Mouse (Mus musculus) layer of hippocampus, postnatal 25 days (tissue): ENCODE data around the gene Camta1. TPM values are rescaled to one million over a fixed set of nuclear protein-coding genes. Genes with fewer than 3 reads are reported as not detected.

ENCODE experiments used
- DNase-seq, 2 experiments: peaks; one replicate each; pipeline ENCODE4 v3.0.0; 2022; ENCODE audit warnings: mixed read lengths in 2 of 2, low spot score in 1 of 2; ENCODE audit errors: extremely low spot score in 1 of 2
- total RNA-seq, 2 experiments: library from RNA; stranded (reverse); gene quantifications; 2 replicates each; pipeline ENCODE4 v1.2.3; 2021

Gene Camta1
- total RNA-seq, 2 experiments from 2014 or later: 244 to 251 TPM

DNA sequence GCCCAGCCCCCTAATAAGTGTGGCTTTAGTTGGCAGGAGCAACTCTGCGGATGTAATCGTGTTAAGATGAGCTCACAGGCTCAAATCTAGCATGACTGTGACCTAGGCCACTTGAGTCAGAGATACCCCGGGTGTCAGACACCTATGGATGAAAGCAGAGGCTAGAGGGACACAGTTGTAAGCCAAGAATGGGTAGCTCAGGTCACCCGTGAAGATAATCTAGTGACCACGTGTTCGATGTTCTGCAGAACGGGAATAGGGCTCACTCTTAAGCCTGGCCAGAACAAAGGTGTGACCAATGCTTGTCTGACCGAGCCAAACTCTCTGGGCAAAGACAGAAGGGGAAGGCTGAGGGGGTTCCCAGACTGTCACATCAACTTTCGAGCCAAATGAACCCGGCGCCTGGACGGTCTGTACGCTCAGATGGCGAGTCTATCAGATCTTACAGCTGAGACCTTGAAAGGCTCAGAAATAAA, 242.1 kb downstream of the Camta1 start:
- DNase-seq: no peak

DNA sequence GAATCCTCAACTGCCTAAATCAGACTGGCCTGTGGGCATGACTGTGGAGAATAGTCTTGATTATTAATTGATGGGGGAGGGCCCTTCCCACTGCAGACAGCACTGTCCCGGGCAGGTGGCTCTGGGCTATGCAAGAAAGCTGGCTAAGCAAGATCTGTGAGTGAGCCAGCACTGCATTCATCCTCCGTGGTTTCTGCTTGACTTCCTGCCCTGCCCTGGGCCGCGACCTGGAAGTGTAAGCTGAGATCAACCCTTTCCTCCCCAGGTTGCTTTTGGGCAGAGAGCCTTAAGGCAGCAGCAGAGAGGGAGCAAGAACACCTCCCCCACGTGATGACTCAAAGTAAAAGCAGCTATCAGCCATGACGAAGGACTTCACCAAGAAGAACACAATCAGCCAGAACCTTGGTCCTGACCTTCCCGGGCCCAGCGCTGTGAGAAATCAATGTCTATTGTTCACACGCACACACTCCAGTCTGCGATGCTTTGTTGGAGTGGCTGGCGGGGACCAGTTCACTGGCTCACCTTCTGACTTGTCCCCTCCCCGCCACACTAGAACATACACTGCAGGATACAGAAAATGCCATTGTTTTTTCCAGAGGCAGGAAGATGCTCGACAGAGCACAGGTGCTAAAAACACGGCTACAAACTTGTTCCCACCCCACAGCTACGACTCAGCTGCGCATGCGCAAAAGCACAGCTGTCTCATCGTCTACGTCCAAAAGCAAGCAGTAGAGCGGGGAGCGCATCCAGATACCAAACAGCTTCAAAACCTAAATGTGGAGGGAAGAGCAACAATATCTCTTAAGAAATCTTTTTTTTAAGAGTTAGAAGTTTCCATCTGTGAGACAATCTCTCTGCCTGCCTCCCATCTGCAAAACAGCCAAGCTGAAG, 243.0 kb downstream of the Camta1 start:
- DNase-seq: peak in 1 of 2 experiments; percentile 49

DNA sequence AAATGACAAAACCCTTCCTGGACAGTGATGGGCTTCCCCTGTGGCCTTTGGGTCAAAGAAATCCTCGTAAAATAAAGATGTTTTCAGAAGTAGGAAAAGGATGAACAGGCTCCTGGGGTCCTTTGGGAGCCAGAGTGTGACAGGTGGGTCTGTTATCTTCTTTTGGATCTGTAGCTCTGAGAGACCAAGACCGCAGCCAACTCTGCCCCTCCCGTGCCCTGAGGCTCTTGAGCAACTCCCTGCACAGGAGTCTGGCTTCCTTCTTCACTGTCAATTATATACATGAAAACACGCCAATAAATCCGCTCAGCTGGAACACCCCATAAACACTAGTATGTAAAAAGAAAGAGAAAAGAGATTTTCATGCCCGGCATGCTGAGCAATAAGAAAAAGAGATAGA, 250.1 kb downstream of the Camta1 start:
- DNase-seq: no peak

DNA sequence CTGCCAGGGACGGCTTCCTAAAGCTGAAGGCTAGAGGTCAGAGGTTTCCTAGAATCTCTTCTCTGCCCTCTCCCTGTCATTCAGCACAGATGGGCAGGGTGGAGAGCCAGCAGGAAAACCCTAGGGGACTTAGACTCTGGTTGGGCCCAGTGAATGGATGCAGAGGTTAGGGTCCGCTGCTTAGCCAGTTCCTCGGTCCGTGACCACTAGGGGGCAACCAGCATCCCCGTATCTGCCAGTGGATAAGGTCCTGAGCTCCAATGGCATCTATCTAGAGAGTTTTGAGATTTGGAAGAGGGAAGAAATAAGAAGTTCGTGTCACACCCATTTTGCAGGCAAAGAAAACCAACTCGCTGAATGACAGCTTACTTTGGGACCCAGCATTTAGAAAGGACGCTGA, 251.4 kb downstream of the Camta1 start:
- peak in 1 of 2 experiments; percentile 65 for DNase-seq

DNA sequence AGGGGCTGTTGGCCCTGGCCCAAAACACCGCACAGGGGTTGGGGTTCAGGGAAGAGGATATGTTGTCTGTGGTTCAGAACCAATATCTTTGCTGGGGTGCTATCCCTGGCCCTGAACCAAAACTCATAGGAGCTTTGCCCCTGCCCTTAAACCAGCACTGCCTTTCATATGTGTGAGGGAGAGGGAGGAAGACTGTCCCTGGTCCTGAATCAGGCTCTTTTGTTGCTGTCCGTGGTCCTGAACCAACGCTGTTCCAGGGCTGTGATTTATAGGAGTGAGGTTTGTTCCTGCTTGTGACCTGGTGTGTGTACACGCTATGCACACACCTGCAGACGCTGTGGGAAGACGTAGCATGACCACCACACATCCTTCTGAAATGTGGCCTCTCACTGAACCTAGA, 256.8 kb downstream of the Camta1 start:
- DNase-seq: peak in 1 of 2 experiments; percentile 45

DNA sequence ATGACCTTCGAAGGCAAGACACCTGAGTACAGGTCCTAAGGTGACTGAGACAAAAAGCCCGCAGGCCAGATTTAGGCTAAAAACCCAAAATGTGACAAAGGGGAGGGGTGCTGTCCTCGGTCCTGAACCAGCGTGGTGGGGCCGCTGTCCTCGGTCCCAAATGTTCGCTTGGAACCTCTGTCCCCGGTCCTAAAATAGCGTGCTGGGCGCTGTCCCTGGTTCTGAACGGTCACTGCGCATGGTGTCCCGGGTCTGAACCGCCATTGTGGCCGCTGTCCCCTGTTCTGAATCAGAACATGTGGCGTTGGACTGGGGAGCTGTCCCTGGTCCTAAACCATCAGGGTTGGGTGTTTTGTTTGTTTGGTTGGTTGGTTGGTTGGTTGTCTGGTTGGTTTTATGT, 257.2 kb downstream of the Camta1 start:
- peak; percentile 19 to 68 for DNase-seq

DNA sequence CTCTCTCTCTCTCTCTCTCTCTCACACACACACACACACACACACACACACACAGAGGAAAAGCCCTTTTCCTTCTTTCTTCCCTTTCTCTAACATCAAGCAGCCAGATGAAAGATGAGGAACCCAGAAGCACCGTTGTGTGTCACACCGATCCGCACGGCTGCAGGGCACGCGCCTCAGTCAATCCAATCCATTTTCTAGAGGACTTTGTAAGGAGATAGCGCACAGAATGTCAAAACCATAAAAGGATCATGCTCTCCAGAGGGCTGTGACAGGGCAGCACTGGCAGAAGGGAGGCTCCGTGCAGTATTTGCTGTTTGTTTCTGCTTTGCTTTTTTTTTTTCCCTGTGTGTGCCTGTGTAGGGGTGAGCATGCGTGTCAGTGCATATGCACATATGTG, 258.1 kb downstream of the Camta1 start:
- no peak for DNase-seq

DNA sequence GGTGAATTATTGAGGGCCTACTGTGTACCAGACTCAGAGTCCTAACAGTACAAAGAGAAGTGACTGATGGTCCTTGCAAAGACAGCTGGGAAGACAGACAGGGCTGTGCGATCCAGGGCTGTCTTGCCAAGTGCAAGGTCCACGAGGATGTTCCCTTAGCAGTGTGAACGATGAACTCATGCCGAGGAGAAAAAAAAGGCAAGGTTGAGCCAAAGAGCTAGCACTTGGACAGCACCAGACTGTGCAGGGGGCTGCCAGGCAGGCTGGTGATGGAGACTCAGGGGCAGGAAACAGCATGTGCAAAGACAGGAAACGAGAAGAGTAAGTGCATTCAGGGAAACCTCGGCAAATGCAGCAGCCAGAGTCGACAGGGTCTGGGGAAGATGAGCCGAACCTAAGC, 266.6 kb downstream of the Camta1 start:
- no peak for DNase-seq

DNA sequence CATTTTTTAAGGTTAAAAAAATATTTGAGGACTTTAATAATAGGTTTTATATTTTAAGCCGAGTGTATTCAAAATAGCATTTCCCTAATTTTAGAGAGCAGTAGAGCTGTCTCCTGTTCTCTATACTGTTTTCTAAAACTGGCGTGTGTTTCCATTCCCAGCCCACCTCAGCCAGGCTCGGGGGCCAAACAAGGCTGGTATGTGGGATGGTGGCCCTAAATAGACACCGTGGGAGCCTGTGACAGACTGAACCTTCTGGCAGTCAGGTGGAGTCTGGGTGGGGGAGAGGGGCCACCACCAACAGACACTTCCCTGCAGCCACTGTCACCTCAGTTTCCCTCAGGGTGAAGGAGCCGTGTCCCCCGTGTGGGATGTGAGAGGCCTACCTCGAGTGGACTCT, 268.6 kb downstream of the Camta1 start:
- DNase-seq: no peak

DNA sequence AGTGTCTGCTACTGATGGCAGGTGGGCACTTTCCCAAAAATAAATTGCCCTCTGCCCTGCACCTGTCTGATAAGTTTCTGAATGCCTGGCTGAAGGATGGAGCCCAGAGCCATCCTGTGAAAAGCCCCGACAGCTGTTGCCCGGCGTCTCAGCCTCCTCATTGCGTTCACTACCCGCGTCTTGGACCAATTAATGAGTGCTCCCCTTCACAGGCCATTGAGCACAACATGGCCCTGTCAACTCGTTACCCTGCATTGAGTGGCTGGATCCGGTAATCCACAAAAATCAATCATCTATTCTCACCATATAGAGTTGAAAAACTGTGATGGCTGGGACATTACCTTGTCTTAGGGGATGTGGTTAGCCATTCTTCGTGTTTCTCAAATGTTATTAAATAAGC, 275.6 kb downstream of the Camta1 start:
- no peak for DNase-seq

DNA sequence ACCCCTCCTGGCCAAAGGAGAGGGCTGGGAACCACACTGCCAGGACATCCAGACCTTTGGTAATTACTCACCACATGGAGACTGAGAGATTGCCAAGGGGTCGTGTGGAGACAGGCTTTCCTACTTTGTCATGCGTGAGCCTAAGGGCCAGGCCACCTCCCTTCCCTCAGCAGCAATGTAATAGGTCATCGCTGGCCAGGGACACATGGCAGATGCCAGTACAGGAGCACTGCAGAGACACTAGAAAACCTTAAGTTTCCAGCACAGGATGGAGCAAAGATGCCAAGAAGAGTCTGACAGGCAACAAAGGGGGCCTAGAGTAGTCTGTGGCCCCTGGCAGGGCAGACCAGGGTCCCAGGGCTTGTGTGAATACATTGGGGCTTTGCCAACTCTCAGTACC, 283.7 kb downstream of the Camta1 start:
- no peak for DNase-seq

DNA sequence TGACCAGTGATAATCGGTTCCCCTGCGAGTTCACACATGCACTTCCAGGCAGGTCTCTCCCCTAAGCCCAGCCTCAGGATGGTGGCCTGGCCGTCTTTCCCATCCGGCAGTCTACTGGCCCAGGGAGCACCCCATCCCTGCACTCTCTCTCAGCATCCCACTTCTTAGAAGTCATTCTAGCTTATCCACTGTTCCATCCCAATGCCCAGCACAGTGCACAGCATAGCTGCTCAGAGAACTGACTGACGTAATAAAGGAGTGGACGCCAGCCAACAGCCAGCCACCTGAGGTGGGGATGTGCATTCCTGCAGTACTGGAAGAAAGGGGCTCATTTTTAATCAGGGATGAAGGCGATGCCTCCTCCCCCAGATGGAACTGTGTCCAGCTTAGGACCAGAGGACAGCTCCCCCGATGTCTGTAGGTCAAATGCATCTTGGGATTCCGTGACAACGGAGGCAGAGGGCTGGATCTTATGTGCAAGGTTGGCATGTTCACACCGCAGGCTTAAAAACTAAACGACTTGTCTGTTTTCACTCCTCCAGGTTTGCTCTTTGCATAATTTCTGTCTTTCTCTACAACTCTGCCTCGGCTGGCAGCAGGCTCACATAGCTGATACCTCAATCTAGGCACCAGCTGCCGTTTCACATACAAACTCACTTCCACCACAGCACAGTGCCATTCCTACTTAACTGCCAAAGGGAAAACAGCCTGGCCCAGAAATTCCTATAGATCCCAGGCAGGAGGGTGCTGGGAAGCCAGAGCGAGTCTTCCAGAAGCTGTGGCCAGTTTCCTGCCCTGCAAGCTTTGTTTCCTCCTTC, 285.2 kb downstream of the Camta1 start:
- DNase-seq: no peak

DNA sequence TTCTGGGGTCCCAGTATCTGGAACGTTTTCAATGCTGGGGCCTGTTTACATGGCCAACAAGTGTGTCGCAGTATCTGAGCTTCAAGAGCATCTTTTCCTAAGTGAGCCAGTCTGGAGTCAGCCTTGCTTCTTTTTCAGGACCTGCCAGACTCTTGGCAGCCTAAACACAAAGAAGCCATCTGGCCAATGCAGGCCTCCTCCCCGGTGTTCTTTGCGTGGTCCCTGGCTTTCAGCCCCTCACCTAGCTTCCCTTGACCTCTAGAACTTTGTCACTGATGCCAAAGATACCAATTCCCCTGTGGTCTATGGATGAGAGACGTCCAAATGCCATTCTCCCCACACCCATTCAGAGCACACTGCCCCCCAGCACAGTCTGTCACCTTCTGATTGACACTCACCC, 289.0 kb downstream of the Camta1 start:
- DNase-seq: no peak

DNA sequence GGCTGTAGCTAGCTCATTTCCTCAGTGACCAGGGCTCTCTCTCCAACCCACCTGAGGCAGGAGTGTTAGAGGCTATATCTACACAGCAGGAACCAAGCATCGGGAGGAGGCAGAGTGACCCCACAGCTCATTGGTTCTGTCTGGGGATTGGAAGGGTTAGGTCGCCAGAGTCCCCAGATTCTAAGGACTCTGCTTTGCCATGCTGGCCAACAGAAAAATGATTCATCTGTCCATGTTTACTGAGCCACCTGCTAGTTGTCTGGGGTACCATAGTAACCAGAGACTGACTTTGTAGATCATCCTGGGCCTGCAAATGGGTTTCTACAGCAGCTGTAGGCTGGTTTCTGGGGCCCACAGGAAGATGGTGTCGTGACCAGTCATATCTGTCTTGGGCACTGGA, 292.1 kb downstream of the Camta1 start:
- peak in 1 of 2 experiments; percentile 14 for DNase-seq

DNA sequence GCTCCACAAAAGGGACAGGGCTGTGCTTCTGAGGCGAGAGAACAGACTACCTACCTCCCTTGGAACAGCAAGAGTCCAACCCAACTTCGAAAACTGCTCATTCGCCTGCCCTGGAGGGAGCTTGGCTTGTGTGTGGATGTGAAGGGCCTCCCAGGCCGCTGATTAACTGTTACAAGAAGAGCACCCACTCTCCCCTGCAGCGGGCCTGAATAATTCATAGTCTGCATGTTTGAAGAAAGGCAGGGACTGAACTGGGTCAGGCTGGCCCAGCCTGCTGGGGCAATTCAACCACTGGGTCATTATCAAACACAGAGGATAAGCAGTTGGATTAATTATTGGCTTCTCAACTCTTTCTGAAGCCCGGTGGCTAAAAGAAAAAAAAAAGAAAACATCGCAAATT, 292.8 kb downstream of the Camta1 start:
- no peak for DNase-seq

DNA sequence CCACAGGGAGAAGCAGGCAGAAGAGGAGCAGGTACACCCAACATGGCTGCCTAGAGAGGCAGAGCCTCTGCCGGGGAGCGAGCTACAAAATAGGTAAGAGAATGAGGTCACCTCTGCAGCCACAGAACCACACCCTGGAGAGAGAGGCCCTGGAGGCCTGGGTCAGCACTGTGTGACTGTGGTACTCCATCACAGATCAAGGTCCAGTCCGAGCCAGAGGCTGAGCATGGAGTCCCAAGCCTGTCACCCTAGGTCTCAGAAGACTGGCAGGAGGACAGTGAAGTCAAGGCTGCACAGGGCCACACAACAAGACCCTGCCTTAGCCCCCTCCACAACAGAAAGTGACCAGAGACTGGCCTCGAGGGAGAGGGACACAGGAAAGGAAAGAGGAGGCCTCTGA, 294.6 kb downstream of the Camta1 start:
- DNase-seq: no peak

DNA sequence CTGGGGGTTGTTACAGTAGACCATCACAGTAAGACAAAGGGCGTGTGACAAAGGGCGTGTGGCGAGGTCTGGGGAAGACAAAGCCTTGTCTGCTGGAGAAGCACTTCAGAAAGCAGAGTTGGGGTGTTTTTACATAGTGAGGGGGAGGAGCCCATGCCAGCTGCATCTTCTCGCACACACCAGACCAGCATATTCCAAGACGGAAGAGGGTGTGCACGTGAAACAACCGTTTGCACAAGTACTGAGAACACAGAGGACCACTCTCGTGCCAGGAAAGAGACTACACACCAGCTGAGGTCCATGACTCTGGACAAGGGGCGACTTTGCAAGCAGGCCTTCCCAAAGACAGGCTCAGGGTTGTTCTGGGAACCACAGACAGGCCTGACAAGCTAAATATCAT, 306.2 kb downstream of the Camta1 start:
- no peak for DNase-seq

DNA sequence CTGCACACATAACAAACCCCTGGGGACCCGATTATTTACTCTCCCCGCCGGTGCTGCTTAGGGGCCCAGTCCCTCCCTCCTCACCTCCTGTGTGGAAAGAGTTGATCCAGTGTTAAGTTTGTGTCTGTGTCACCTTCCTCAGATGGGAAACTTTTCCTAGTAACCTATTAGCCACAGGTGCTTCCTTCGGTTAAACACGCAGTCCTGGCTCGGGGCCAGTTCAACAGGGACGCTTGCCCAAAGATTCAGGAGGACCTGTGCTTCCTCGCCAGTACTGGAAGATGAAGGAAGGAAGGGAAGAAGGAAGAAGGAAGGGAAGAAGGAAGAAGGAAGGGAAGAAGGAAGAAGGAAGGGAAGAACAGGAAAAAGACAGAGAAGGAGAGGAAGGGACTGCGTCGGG, 312.2 kb downstream of the Camta1 start:
- no peak for DNase-seq

DNA sequence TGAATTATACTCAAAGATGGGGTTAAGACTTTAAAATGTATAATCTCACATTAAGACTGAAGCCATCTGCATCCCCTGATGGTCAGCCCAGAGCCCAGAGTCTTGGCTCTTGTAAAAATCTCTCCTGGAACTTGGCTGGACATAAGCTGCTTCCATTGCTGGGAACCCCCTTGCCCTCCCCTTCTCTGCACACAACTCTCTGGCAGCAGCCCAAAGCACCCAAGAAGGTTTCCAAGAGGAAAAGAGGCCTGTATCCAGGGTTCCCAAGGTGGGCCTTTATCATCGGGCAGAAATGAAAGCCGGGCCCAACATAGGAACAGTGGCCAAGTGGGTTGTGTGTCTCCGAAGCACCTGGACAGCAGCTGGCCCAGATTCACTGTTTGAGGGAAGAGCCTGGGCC, 316.2 kb downstream of the Camta1 start:
- DNase-seq: no peak

DNA sequence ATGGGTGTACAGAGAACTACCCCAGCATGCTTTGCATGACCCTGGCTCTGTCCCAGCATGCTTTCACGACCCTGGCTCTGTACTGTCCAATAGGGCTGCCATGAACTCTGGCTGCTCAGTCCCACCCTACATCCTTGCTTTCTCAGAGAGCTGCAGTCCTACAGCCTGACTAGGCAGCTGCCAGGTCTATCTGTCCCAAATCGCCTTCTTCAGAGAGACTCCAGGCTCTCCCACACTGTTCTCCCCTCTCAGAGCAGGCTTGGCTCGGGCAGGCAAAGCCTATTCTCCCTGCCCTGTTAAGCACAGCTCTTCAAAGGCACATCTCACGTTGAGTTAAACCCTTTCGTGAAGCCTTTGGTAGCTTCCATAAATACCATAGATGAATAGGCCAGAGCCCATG, 317.5 kb downstream of the Camta1 start:
- DNase-seq: no peak

DNA sequence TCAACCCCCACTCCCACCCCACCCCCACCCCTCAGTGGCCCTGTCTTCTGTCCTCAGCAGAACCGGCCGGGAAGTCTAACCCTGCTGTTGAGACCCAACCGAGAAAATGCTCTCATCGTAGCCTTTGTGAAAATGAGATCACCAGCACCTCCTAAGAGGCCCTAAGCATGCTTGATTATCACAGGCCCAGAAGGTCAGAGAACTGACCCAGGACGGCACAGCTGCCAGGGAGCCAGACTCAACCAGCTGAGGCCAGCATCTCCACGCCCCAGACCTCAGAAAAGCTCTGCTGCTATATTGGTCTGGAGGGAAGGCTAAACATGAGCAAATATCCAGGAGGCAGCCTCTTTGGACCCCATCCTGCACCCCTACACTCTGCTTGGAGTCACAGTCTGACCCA, 321.1 kb downstream of the Camta1 start:
- no peak for DNase-seq

DNA sequence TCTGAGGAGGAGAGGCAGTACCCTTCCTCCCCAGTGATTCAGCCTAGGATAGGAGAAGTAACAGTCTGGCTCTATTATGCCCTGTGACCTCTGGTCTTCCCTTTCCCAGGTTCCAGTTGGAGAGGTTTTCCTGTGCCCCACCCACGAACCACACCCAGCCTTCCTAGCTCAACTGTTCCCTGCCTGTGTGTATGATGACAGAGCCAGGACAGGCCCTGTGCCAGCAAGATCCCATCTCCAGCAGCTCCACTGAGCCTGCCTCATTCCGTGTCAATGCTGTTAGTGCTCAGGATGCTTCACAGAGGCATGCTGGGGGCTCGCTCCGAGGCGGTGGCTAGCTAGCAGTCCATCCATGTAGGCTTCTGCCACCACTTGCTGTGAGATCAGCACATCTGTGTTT, 321.8 kb downstream of the Camta1 start:
- DNase-seq: no peak
